Mouse (Mus musculus): Measurements from ENCODE around the gene Phactr3. TPM values are rescaled to one million over a fixed set of nuclear protein-coding genes. Genes with fewer than 3 reads are reported as not detected.

The Phactr3 gene
- polyA plus RNA-seq, 2 experiments = 0.02 to 0.13 TPM

DNA sequence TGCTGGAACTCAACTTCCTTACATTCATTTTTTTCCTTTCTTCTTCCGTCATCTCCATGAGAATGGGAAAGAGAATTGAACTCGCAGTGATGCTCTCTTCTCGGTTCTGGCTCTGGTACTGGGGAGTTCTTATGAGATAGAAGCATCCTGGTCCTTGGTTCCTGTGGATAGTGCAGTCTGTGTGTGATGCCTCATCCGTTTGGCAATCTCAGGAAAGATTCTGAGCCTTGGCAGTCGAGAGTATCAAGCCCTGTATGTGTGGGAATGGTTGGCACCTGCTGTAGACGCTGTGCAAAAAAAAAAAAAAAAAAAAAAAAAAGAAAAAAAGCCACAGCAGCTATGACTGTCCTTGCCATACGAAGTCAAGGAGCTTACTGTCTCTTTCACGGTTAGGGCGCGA lies 47.2 kb downstream of the Phactr3 start:
- Histone ChIP-seq H3K4me1 (replicated peaks; ENCODE audit: control insufficient read depth in 2 of 2, insufficient read depth in 2 of 2, low read length in 1 of 2) (no peaks in the 10 kb centered on the region), H3K27ac (no peak overlapping the region), H3K36me3 (replicated peaks; ENCODE audit: control insufficient read depth, insufficient read depth, low read depth) (no peaks in the 10 kb centered on the region), H3K27me3 (ENCODE audit: control insufficient read depth, insufficient read depth, low read length) (no peaks in the 10 kb centered on the region), H3K9ac (replicated peaks) (no peak overlapping the region), H3K4me3 (ENCODE audit: insufficient read depth in 1 of 2, low read depth in 2 of 2, low read length in 2 of 2) (no peak overlapping the region), H3K4me2 (ENCODE audit: low read depth) (no peak overlapping the region), H3K9me3 (ENCODE audit: control insufficient read depth, low read length) (no peaks in the 10 kb centered on the region)
- DNase-seq (ENCODE audit: low read depth in 3 of 3, low spot score in 3 of 3) = no peak
- 58% methylated on average over 10 of the region's 10 CpGs for WGBS (ENCODE audit: insufficient replicate concordance)
- no peak for ATAC-seq (ENCODE audit: insufficient read depth)
- TF ChIP-seq EP300 (IDR thresholded peaks at IDR 0.05; ENCODE audit: low read depth) (no peak), CTCF (IDR thresholded peaks at IDR 0.05; ENCODE audit: low read depth) (no peak)

DNA sequence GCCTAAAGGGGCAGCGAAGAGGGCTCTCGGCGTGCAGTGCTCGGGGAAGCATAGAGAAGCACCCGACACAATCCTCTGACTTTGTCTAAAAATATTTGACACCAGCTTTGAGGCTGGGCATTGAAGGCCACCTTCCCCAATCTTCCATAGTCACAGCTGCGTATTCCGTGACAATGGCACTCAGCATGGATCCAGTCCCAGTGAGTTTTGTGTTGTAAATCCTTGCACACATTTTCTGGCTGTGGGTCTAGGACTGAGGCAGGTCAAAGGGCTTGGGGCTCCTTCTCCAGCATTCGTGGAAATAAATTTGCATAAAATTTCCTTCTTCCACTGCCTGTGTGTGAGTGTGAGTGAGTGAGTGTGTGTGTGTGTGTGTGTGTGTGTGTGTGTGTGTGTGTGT lies 51.2 kb downstream of the Phactr3 start:
- no peaks in the 10 kb centered on the region for H3K36me3 ChIP-seq (replicated peaks; ENCODE audit: control insufficient read depth, insufficient read depth, low read depth)
- no peak overlapping the region for H3K4me3 ChIP-seq (ENCODE audit: insufficient read depth in 1 of 2, low read depth in 2 of 2, low read length in 2 of 2)
- H3K27me3 ChIP-seq (ENCODE audit: control insufficient read depth, insufficient read depth, low read length) = no peaks in the 10 kb centered on the region
- no peak overlapping the region for H3K9ac ChIP-seq (replicated peaks)
- DNase-seq (ENCODE audit: low read depth in 3 of 3, low spot score in 3 of 3) = no peak
- no peak overlapping the region for H3K4me2 ChIP-seq (ENCODE audit: low read depth)
- no peak for ATAC-seq (ENCODE audit: insufficient read depth)
- H3K27ac ChIP-seq = no peak overlapping the region
- no peaks in the 10 kb centered on the region for H3K4me1 ChIP-seq (replicated peaks; ENCODE audit: control insufficient read depth in 2 of 2, insufficient read depth in 2 of 2, low read length in 1 of 2)
- 68% methylated on average over 8 of the region's 8 CpGs for WGBS (ENCODE audit: insufficient replicate concordance)
- TF ChIP-seq EP300 (IDR thresholded peaks at IDR 0.05; ENCODE audit: low read depth) = no peak
- no peak for TF ChIP-seq CTCF (IDR thresholded peaks at IDR 0.05; ENCODE audit: low read depth)
- no peaks in the 10 kb centered on the region for H3K9me3 ChIP-seq (ENCODE audit: control insufficient read depth, low read length)

DNA sequence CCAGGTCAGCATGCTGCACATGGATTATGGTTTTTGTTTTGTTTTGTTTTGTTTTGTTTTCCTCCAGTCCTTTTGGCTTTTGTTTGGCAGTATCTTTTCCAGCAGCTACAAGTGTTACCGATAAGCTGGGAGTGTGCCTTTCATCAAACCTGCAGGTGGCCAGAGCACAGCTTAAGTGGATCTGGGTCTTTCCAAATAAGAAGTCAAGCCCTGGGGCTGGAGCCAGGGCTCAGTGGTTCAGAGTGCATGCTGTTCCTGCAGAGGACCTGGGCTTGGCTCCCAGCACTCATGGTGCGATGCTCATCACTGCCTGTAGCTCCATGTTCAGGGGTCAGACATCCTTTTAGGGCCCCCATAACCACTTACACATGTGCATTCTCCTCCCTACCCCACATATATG lies 55.2 kb downstream of the Phactr3 start:
- Histone ChIP-seq H3K27me3 (ENCODE audit: control insufficient read depth, insufficient read depth, low read length) (no peaks in the 10 kb centered on the region), H3K9ac (replicated peaks) (no peak overlapping the region), H3K27ac (no peak overlapping the region), H3K36me3 (replicated peaks; ENCODE audit: control insufficient read depth, insufficient read depth, low read depth) (no peaks in the 10 kb centered on the region), H3K4me2 (ENCODE audit: low read depth) (no peak overlapping the region), H3K9me3 (ENCODE audit: control insufficient read depth, low read length) (no peaks in the 10 kb centered on the region), H3K4me1 (replicated peaks; ENCODE audit: control insufficient read depth in 2 of 2, insufficient read depth in 2 of 2, low read length in 1 of 2) (no peaks in the 10 kb centered on the region), H3K4me3 (ENCODE audit: insufficient read depth in 1 of 2, low read depth in 2 of 2, low read length in 2 of 2) (no peak overlapping the region)
- 55% methylated on average over 2 of the region's 2 CpGs for WGBS (ENCODE audit: insufficient replicate concordance)
- ATAC-seq (ENCODE audit: insufficient read depth) (no peak), DNase-seq (ENCODE audit: low read depth in 3 of 3, low spot score in 3 of 3) (no peak)
- TF ChIP-seq CTCF (IDR thresholded peaks at IDR 0.05; ENCODE audit: low read depth) (no peak), EP300 (IDR thresholded peaks at IDR 0.05; ENCODE audit: low read depth) (no peak)

DNA sequence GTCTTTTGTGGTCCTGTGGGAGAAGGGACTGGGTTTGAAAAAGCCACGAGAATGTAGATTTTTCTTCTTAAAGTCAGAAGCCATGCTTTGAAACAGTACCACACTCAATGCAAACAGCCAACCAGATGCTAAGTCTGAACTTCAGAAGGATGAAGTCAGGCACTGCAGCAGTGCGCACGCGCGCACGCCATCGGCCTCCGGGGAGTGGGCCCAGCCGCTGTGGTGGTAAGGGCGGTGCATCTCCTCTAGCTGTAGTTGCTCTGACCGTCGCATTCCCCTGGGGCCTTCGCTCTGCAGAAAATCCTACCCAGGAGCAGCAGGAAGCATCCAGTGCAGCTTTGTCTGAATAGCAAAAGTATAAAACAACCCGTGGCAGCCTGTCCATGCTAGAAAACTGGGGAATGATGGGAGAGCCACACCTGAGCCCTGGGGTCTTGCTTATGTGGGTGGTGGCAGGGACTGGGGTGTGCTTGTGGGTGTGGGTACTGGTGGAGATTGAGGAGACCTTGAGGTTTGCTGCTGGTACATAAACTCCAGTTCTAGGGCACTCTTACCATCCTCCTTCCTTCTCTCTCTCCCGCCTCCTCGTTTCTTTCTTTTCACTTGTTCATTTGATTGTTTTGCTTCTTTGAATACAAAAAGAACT lies 56.6 kb downstream of the Phactr3 start:
- H3K4me3 ChIP-seq (ENCODE audit: insufficient read depth in 1 of 2, low read depth in 2 of 2, low read length in 2 of 2) = no peak overlapping the region
- H3K9ac ChIP-seq (replicated peaks) = no peak overlapping the region
- no peaks in the 10 kb centered on the region for H3K27me3 ChIP-seq (ENCODE audit: control insufficient read depth, insufficient read depth, low read length)
- 43% methylated on average over 16 of the region's 16 CpGs for WGBS (ENCODE audit: insufficient replicate concordance)
- DNase-seq (ENCODE audit: low read depth in 3 of 3, low spot score in 3 of 3) = no peak
- no peak overlapping the region for H3K27ac ChIP-seq
- no peak overlapping the region for H3K4me2 ChIP-seq (ENCODE audit: low read depth)
- no peaks in the 10 kb centered on the region for H3K9me3 ChIP-seq (ENCODE audit: control insufficient read depth, low read length)
- no peak for ATAC-seq (ENCODE audit: insufficient read depth)
- TF ChIP-seq EP300 (IDR thresholded peaks at IDR 0.05; ENCODE audit: low read depth) (no peak), CTCF (IDR thresholded peaks at IDR 0.05; ENCODE audit: low read depth) (no peak)
- no peaks in the 10 kb centered on the region for H3K36me3 ChIP-seq (replicated peaks; ENCODE audit: control insufficient read depth, insufficient read depth, low read depth)
- no peaks in the 10 kb centered on the region for H3K4me1 ChIP-seq (replicated peaks; ENCODE audit: control insufficient read depth in 2 of 2, insufficient read depth in 2 of 2, low read length in 1 of 2)

DNA sequence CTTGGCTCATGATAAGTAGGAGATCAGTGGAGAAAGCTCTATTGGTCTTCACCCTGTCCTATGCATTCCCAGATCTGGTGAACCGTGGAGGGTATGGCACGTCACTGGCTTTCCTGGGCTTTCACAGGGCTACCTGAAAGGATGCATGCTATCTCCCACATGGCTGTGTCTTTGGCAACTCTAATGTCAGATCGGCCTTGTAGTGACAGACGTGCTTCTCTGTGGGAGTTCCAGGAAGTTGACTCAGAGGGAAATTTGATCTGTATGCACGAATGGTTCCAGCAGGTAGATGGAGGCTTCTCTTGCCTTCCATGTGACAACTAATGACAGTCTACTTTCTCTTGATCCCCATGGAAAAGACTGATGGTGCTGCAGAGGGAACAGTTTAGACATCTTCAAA lies 65.5 kb downstream of the Phactr3 start:
- no peak overlapping the region for H3K27ac ChIP-seq
- ATAC-seq (ENCODE audit: insufficient read depth) (no peak), DNase-seq (ENCODE audit: low read depth in 3 of 3, low spot score in 3 of 3) (no peak)
- no peaks in the 10 kb centered on the region for H3K9me3 ChIP-seq (ENCODE audit: control insufficient read depth, low read length)
- H3K36me3 ChIP-seq (replicated peaks; ENCODE audit: control insufficient read depth, insufficient read depth, low read depth) = no peaks in the 10 kb centered on the region
- no peaks in the 10 kb centered on the region for H3K4me1 ChIP-seq (replicated peaks; ENCODE audit: control insufficient read depth in 2 of 2, insufficient read depth in 2 of 2, low read length in 1 of 2)
- WGBS (ENCODE audit: insufficient replicate concordance) = 47% methylated on average over 5 of the region's 5 CpGs
- TF ChIP-seq EP300 (IDR thresholded peaks at IDR 0.05; ENCODE audit: low read depth) (no peak), CTCF (IDR thresholded peaks at IDR 0.05; ENCODE audit: low read depth) (no peak)
- no peak overlapping the region for H3K4me3 ChIP-seq (ENCODE audit: insufficient read depth in 1 of 2, low read depth in 2 of 2, low read length in 2 of 2)
- no peak overlapping the region for H3K4me2 ChIP-seq (ENCODE audit: low read depth)
- no peak overlapping the region for H3K9ac ChIP-seq (replicated peaks)
- H3K27me3 ChIP-seq (ENCODE audit: control insufficient read depth, insufficient read depth, low read length) = no peaks in the 10 kb centered on the region

Measured in liver, embryonic 14.5 days (tissue).